Mouse (Mus musculus): ENCODE results near the gene Aqp3.

The Aqp3 gene

GRCm38 (mm10) chr4:41097871-41098576 lies at the start of gene Aqp3:
TSS of gene Aqp3 (minus strand) at chr4:41098183.
- DNase-seq (ENCODE audit: extremely low read depth, insufficient read length, low spot score): no peak

GRCm38 (mm10) chr4:41142601-41143000 lies 44.6 kb upstream of the Aqp3 start:
- no peak for DNase-seq (ENCODE audit: extremely low read depth, insufficient read length, low spot score)

GRCm38 (mm10) chr4:41140174-41140875 lies 42.3 kb upstream of the Aqp3 start:
- DNase-seq (ENCODE audit: extremely low read depth, insufficient read length, low spot score): no peak

GRCm38 (mm10) chr4:41136811-41137210 lies 38.8 kb upstream of the Aqp3 start:
- no peak for DNase-seq (ENCODE audit: extremely low read depth, insufficient read length, low spot score)

GRCm38 (mm10) chr4:41136454-41136805 lies 38.4 kb upstream of the Aqp3 start:
- DNase-seq (ENCODE audit: extremely low read depth, insufficient read length, low spot score): no peak

- peak; percentile 81 for DNase-seq (ENCODE audit: extremely low read depth, insufficient read length, low spot score)
These were observed 37.9 kb upstream of the Aqp3 start, which contains the start of gene Ube2r2 for GRCm38 (mm10) chr4:41135711-41136453. TSS of gene Ube2r2 (plus strand) at chr4:41135743.

GRCm38 (mm10) chr4:41134935-41135710 lies 37.1 kb upstream of the Aqp3 start:
- DNase-seq (ENCODE audit: extremely low read depth, insufficient read length, low spot score): peak; percentile 89

GRCm38 (mm10) chr4:41133529-41134291 lies 35.7 kb upstream of the Aqp3 start:
- DNase-seq (ENCODE audit: extremely low read depth, insufficient read length, low spot score): no peak

GRCm38 (mm10) chr4:41132471-41132870 lies 34.5 kb upstream of the Aqp3 start:
- DNase-seq (ENCODE audit: extremely low read depth, insufficient read length, low spot score): no peak

GRCm38 (mm10) chr4:41129836-41130235 lies 31.9 kb upstream of the Aqp3 start:
- DNase-seq (ENCODE audit: extremely low read depth, insufficient read length, low spot score): no peak

- DNase-seq (ENCODE audit: extremely low read depth, insufficient read length, low spot score): no peak
These were observed 31.4 kb upstream of the Aqp3 start for GRCm38 (mm10) chr4:41129406-41129805.

GRCm38 (mm10) chr4:41124180-41124951 lies 26.4 kb upstream of the Aqp3 start, which contains the start of gene Nol6:
TSS of gene Nol6 (minus strand) at chr4:41124455.
- DNase-seq (ENCODE audit: extremely low read depth, insufficient read length, low spot score): peak; percentile 95

- peak; percentile 59 for DNase-seq (ENCODE audit: extremely low read depth, insufficient read length, low spot score)
These were observed 20.8 kb upstream of the Aqp3 start for GRCm38 (mm10) chr4:41118706-41119292.

- no peak for DNase-seq (ENCODE audit: extremely low read depth, insufficient read length, low spot score)
These were observed 18.8 kb upstream of the Aqp3 start for GRCm38 (mm10) chr4:41116817-41117216.

GRCm38 (mm10) chr4:41115793-41116192 lies 17.8 kb upstream of the Aqp3 start:
- no peak for DNase-seq (ENCODE audit: extremely low read depth, insufficient read length, low spot score)

- no peak for DNase-seq (ENCODE audit: extremely low read depth, insufficient read length, low spot score)
These were observed 17.1 kb upstream of the Aqp3 start for GRCm38 (mm10) chr4:41115074-41115473.

- no peak for DNase-seq (ENCODE audit: extremely low read depth, insufficient read length, low spot score)
These were observed 16.5 kb upstream of the Aqp3 start for GRCm38 (mm10) chr4:41114358-41115070.

GRCm38 (mm10) chr4:41108717-41109425 lies 10.9 kb upstream of the Aqp3 start:
- DNase-seq (ENCODE audit: extremely low read depth, insufficient read length, low spot score): no peak
